Mouse (Mus musculus): ENCODE data around the gene Mrpl1.

DNA sequence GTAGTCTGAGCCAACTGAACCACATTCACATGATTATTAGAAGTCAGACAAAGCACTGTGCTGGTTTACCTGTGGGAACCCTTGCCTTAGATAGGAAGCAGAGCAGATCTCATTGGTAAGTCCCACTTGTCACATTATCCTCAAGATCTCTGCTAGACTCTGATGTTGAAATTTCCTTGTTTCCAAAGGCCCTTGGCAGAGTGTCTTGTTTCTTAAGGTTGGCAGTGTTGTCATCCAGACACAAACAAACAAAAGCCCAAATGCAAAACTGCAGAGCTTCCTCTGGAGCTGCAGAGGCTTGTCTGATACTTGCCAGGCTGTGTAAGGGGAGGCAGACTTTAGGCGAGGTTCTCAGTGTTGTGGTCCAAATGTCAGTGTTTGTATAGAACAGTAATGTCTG is 31.6 kb downstream of the Mrpl1 start:
- TF ChIP-seq CTCF (IDR thresholded peaks at IDR 0.05) (no peak), EP300 (IDR thresholded peaks at IDR 0.05) (no peak)
